Mouse (Mus musculus) megakaryocyte, embryonic 14.5 days (primary cell): ENCODE data around the gene Oaz1. TPM values are rescaled to one million over a fixed set of nuclear protein-coding genes. Genes with fewer than 3 reads are reported as not detected.

Experiments used
- H3K27me3 ChIP-seq: replicated peaks from 2 replicates; pipeline ENCODE3; 2012; ENCODE audit warnings: inconsistent platforms
- H3K36me3 ChIP-seq: replicated peaks from 2 replicates; pipeline ENCODE3; 2012; ENCODE audit warnings: low read length, inconsistent platforms, mixed read lengths
- H3K4me1 ChIP-seq: 2 replicates; pipeline ENCODE4 v1.6.1; 2012; ENCODE audit warnings: inconsistent platforms
- H3K4me3 ChIP-seq: replicated peaks from 2 replicates; pipeline ENCODE3; 2012; ENCODE audit warnings: moderate library complexity, mild to moderate bottlenecking, inconsistent platforms
- H3K9me3 ChIP-seq: 2 replicates; pipeline ENCODE4 v1.6.1; 2012; ENCODE audit warnings: inconsistent platforms
- FLI1 ChIP-seq: IDR thresholded peaks from 2 replicates; pipeline ENCODE4 v1.6.1; 2012; ENCODE audit warnings: low read length, inconsistent platforms, mixed read lengths
- GATA1 ChIP-seq: IDR thresholded peaks from 3 replicates; pipeline ENCODE4 v1.6.1; 2012; ENCODE audit warnings: mixed read lengths, low read length, inconsistent platforms, borderline replicate concordance
- polyA plus RNA-seq: library from polyadenylated mRNA; stranded (reverse); fragments of >175 nt; gene quantifications from 2 replicates; pipeline ENCODE4 v1.2.3, GENCODE M21; 2012; ENCODE audit warnings: low replicate concordance; ENCODE audit not compliant: insufficient read depth

Gene Oaz1
- polyA plus RNA-seq, 1 experiment = 5,289 TPM

- Histone ChIP-seq H3K27me3 (no peaks in the 10 kb centered on the region), H3K4me3 (no peak overlapping the region), H3K9me3 (no peaks in the 10 kb centered on the region), H3K4me1 (peaks cover 61% of the 10 kb centered on the region), H3K36me3 (peaks cover 94% of the 10 kb centered on the region)
- no peak for TF ChIP-seq FLI1
- TF ChIP-seq GATA1 = no peak
Measured at GRCm38 (mm10) chr10:80792175-80793032, 34.1 kb upstream of the Oaz1 start.

- no peak for TF ChIP-seq FLI1
- no peak for TF ChIP-seq GATA1
- H3K36me3 ChIP-seq = peaks cover 86% of the 10 kb centered on the region
- no peaks in the 10 kb centered on the region for H3K9me3 ChIP-seq
- peaks cover 62% of the 10 kb centered on the region for H3K4me1 ChIP-seq
- no peaks in the 10 kb centered on the region for H3K27me3 ChIP-seq
- H3K4me3 ChIP-seq = no peak overlapping the region
Measured at GRCm38 (mm10) chr10:80793033-80793784, 33.2 kb upstream of the Oaz1 start.

GRCm38 (mm10) chr10:80793803-80794202 lies 32.7 kb upstream of the Oaz1 start:
- no peaks in the 10 kb centered on the region for H3K27me3 ChIP-seq
- no peak overlapping the region for H3K4me3 ChIP-seq
- no peak for TF ChIP-seq GATA1
- TF ChIP-seq FLI1 = no peak
- H3K36me3 ChIP-seq = peaks cover 80% of the 10 kb centered on the region
- H3K4me1 ChIP-seq = peaks cover 62% of the 10 kb centered on the region
- no peaks in the 10 kb centered on the region for H3K9me3 ChIP-seq

- Histone ChIP-seq H3K27me3 (no peaks in the 10 kb centered on the region), H3K36me3 (peaks cover 71% of the 10 kb centered on the region), H3K9me3 (no peaks in the 10 kb centered on the region), H3K4me1 (peaks cover 70% of the 10 kb centered on the region), H3K4me3 (no peak overlapping the region)
- TF ChIP-seq FLI1 (no peak), GATA1 (no peak)
Measured at GRCm38 (mm10) chr10:80794750-80795149, 31.7 kb upstream of the Oaz1 start.

GRCm38 (mm10) chr10:80796307-80796848 lies 30.1 kb upstream of the Oaz1 start:
- peaks cover 75% of the 10 kb centered on the region for H3K4me1 ChIP-seq
- H3K9me3 ChIP-seq = no peaks in the 10 kb centered on the region
- peak overlapping the region; percentile 100 for H3K4me3 ChIP-seq
- no peaks in the 10 kb centered on the region for H3K27me3 ChIP-seq
- TF ChIP-seq FLI1 = no peak
- no peak for TF ChIP-seq GATA1
- peaks cover 71% of the 10 kb centered on the region for H3K36me3 ChIP-seq

- H3K36me3 ChIP-seq = peaks cover 71% of the 10 kb centered on the region
- H3K4me3 ChIP-seq = peak overlapping the region; percentile 100
- H3K9me3 ChIP-seq = no peaks in the 10 kb centered on the region
- no peaks in the 10 kb centered on the region for H3K27me3 ChIP-seq
- H3K4me1 ChIP-seq = peaks cover 68% of the 10 kb centered on the region
- TF ChIP-seq FLI1 = no peak
- no peak for TF ChIP-seq GATA1
Measured at GRCm38 (mm10) chr10:80797186-80798149, 29.0 kb upstream of the Oaz1 start.

- H3K36me3 ChIP-seq = peaks cover 71% of the 10 kb centered on the region
- H3K9me3 ChIP-seq = no peaks in the 10 kb centered on the region
- no peaks in the 10 kb centered on the region for H3K27me3 ChIP-seq
- peaks cover 61% of the 10 kb centered on the region for H3K4me1 ChIP-seq
- H3K4me3 ChIP-seq = peak within 1 kb of the TSS; percentile 100
- peak; percentile 36; the same call in 1 of the 2 replicates for TF ChIP-seq FLI1
- no peak for TF ChIP-seq GATA1
Measured at GRCm38 (mm10) chr10:80798150-80799006, 28.1 kb upstream of the Oaz1 start, which contains the start of the genes Sf3a2 and Plekhj1. Gene Sf3a2 (plus strand): TSS chr10:80798198. Gene Plekhj1 (minus strand): TSS chr10:80798626.

- Histone ChIP-seq H3K36me3 (peaks cover 71% of the 10 kb centered on the region), H3K9me3 (no peaks in the 10 kb centered on the region), H3K27me3 (no peaks in the 10 kb centered on the region), H3K4me3 (peak overlapping the region; percentile 100), H3K4me1 (peaks cover 58% of the 10 kb centered on the region)
- TF ChIP-seq GATA1 (no peak), FLI1 (no peak)
Measured at GRCm38 (mm10) chr10:80799070-80799566, 27.3 kb upstream of the Oaz1 start.
